Mouse (Mus musculus) midbrain, embryonic 11.5 days (tissue): ENCODE measurements around the gene Ofcc1. TPM values are rescaled to one million over a fixed set of nuclear protein-coding genes. Genes with fewer than 3 reads are reported as not detected.

Experiments used
- ATAC-seq: fragments of 200-750 bp; cut with Nextera tagmentation; 2 replicates; pipeline ENCODE4 v1.8.0; 2017; ENCODE audit warnings: moderate TSS enrichment, moderate library complexity; ENCODE audit not compliant: low FRiP score
- DNase-seq: peaks from one replicate; pipeline ENCODE4 v3.0.0; 2015; ENCODE audit warnings: low spot score; ENCODE audit errors: missing footprints
- H3K27ac ChIP-seq: fragments of 300-500 bp; sonication (generic); 2 replicates; pipeline ENCODE4 v1.5.1; 2014; ENCODE audit warnings: low read depth, low read length
- H3K27me3 ChIP-seq: fragments of 300-500 bp; sonication (generic); 2 replicates; pipeline ENCODE4 v1.6.1; 2014; ENCODE audit warnings: mild to moderate bottlenecking, low read length, moderate library complexity, mixed read lengths; ENCODE audit not compliant: control insufficient read depth, insufficient read depth
- H3K36me3 ChIP-seq: fragments of 300-500 bp; sonication (generic); 2 replicates; pipeline ENCODE4 v1.6.1; 2014; ENCODE audit warnings: mild to moderate bottlenecking, low read length, moderate library complexity, mixed read lengths; ENCODE audit not compliant: control insufficient read depth, insufficient read depth
- H3K4me1 ChIP-seq: fragments of 300-500 bp; sonication (generic); 2 replicates; pipeline ENCODE4 v1.6.1; 2014; ENCODE audit warnings: low read length; ENCODE audit not compliant: control insufficient read depth, insufficient read depth
- H3K4me2 ChIP-seq: fragments of 300-500 bp; sonication (generic); 2 replicates; pipeline ENCODE4 v1.6.1; 2014; ENCODE audit warnings: mild to moderate bottlenecking, moderate library complexity
- H3K4me3 ChIP-seq: fragments of 300-500 bp; sonication (generic); 2 replicates; pipeline ENCODE4 v1.5.1; 2014; ENCODE audit warnings: low read depth, low read length
- H3K9ac ChIP-seq: fragments of 300-500 bp; sonication (generic); 2 replicates; pipeline ENCODE4 v1.6.1; 2014; ENCODE audit warnings: low read length
- H3K9me3 ChIP-seq: fragments of 300-500 bp; sonication (generic); 2 replicates; pipeline ENCODE4 v1.6.1; 2016; ENCODE audit warnings: low read length; ENCODE audit not compliant: control insufficient read depth
- WGBS: fragments of 180-500 bp; shearing (Covaris S2); extraction: QIAGEN DNeasy Blood & Tissue Kit; methylation state at CpG from one replicate; pipeline ENCODE4 v1.1.7; 2014; 5-methylcytosine and 5-hydroxymethylcytosine counted together
- polyA plus RNA-seq: library from polyadenylated mRNA; unstranded; fragments of >200 nt; fragmentation: Nextera tagmentation; extraction: Ambion mirVana; gene quantifications from 2 replicates; pipeline ENCODE4 v1.2.1, GENCODE M21; 2014

Ofcc1 gene
- polyA plus RNA-seq, 1 experiment from 2014 or later: not detected

GRCm38 (mm10) chr13:40320814-40321525 lies 40.3 kb downstream of the Ofcc1 start:
- Histone ChIP-seq H3K36me3 (no peaks in the 10 kb centered on the region), H3K27me3 (no peaks in the 10 kb centered on the region), H3K9me3 (no peaks in the 10 kb centered on the region), H3K9ac (no peak overlapping the region), H3K4me3 (no peak overlapping the region), H3K4me2 (no peak overlapping the region), H3K27ac (no peak overlapping the region), H3K4me1 (no peaks in the 10 kb centered on the region)
- no peak for ATAC-seq
- no peak for DNase-seq
- WGBS: 82% methylated on average over 6 of the region's 6 CpGs

DNA sequence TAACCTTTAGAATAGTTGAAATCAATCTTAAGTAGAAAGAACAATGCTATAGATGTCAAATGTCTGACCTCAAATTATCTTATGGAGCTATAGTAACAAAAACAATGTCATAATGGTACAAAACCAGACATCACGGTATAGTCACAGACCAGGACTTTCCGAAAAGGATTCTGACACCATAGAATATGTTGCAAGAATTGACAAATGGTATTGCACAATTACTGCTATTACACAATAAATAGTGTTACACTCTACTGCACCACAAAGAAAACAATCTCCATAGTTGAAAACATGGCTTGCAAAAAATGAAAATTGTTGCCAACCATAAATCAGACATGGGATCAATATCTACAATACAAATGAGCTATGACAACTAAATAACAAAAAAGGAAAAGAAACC lies 43.5 kb downstream of the Ofcc1 start:
- DNase-seq: no peak
- no peak overlapping the region for H3K27ac ChIP-seq
- H3K4me3 ChIP-seq: no peak overlapping the region
- H3K9me3 ChIP-seq: no peaks in the 10 kb centered on the region
- H3K27me3 ChIP-seq: no peaks in the 10 kb centered on the region
- no peak overlapping the region for H3K4me2 ChIP-seq
- H3K36me3 ChIP-seq: no peaks in the 10 kb centered on the region
- H3K9ac ChIP-seq: no peak overlapping the region
- 89% methylated on average over 2 of the region's 2 CpGs for WGBS
- ATAC-seq: no peak
- no peaks in the 10 kb centered on the region for H3K4me1 ChIP-seq

- DNase-seq (no peak), ATAC-seq (no peak)
- H3K27me3 ChIP-seq: no peaks in the 10 kb centered on the region
- no peak overlapping the region for H3K27ac ChIP-seq
- H3K36me3 ChIP-seq: no peaks in the 10 kb centered on the region
- no peak overlapping the region for H3K4me3 ChIP-seq
- H3K4me1 ChIP-seq: no peaks in the 10 kb centered on the region
- H3K4me2 ChIP-seq: no peak overlapping the region
- H3K9ac ChIP-seq: no peak overlapping the region
- H3K9me3 ChIP-seq: no peaks in the 10 kb centered on the region
- WGBS: 86% methylated on average over 4 of the region's 4 CpGs
Measured at GRCm38 (mm10) chr13:40315158-40315792, 46.0 kb downstream of the Ofcc1 start.

- Histone ChIP-seq H3K4me2 (no peak overlapping the region), H3K27me3 (no peaks in the 10 kb centered on the region), H3K4me1 (no peaks in the 10 kb centered on the region), H3K9ac (no peak overlapping the region), H3K4me3 (no peak overlapping the region), H3K27ac (no peak overlapping the region), H3K36me3 (no peaks in the 10 kb centered on the region), H3K9me3 (no peaks in the 10 kb centered on the region)
- WGBS: 77% methylated on average over 2 of the region's 2 CpGs
- DNase-seq: no peak
- no peak for ATAC-seq
Measured at GRCm38 (mm10) chr13:40292891-40293290, 68.4 kb downstream of the Ofcc1 start.

GRCm38 (mm10) chr13:40290846-40291245 lies 70.4 kb downstream of the Ofcc1 start:
- H3K36me3 ChIP-seq: no peaks in the 10 kb centered on the region

GRCm38 (mm10) chr13:40288650-40289049 lies 72.6 kb downstream of the Ofcc1 start:
- Histone ChIP-seq H3K27me3 (no peaks in the 10 kb centered on the region), H3K9me3 (no peaks in the 10 kb centered on the region), H3K4me1 (no peaks in the 10 kb centered on the region), H3K36me3 (no peaks in the 10 kb centered on the region), H3K4me3 (no peak overlapping the region), H3K9ac (no peak overlapping the region), H3K4me2 (no peak overlapping the region), H3K27ac (no peak overlapping the region)
- ATAC-seq (no peak), DNase-seq (no peak)
- WGBS: 87% methylated on average over 4 of the region's 4 CpGs

More at GRCm38 (mm10) chr13:40290846-40291245, 70.4 kb downstream of the Ofcc1 start:
- Histone ChIP-seq H3K4me3 (no peak overlapping the region), H3K4me1 (no peaks in the 10 kb centered on the region), H3K27me3 (no peaks in the 10 kb centered on the region), H3K9ac (no peak overlapping the region), H3K4me2 (no peak overlapping the region), H3K27ac (no peak overlapping the region), H3K9me3 (no peaks in the 10 kb centered on the region)
- 75% methylated on average over 10 of the region's 10 CpGs for WGBS
- no peak for DNase-seq
- no peak for ATAC-seq

DNA sequence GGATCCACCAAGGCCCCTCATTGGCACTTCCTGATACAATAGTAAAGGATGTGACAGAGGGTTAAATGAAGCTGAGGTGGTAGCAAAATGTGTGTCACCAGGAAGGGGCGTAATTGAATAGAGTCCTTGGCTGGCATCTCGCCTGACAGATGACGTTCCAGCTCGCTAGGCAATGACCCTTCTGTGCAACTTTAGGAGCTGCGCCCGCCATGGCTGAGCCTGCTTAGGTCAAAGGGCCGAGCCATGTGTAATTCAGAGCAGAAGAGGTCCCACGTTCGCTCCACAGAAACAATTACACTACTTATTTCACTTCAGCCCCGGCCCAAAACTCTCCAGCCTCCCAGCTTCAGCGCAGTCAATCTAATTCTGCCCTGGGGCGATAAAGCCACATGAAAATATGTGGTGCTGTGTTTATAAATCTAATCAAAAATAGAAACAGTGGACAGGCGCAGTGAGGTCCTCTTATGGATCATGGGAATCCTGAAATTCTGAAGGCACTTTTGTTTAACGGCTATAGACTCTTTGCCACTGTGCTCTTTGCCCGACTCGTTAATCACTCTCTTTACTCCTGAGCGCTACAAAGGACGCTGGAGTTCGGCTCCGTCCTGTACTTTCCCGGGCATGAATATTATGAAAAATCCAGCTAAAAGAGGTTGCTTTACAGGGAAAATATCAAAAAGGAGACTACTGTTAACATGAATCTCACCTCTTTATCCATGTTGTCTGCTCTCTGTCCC lies 73.8 kb downstream of the Ofcc1 start:
- WGBS: 65% methylated on average over 21 of the region's 21 CpGs
- no peak for DNase-seq
- Histone ChIP-seq H3K4me2 (no peak overlapping the region), H3K36me3 (no peaks in the 10 kb centered on the region), H3K4me1 (no peaks in the 10 kb centered on the region), H3K27ac (no peak overlapping the region), H3K9ac (no peak overlapping the region), H3K9me3 (no peaks in the 10 kb centered on the region), H3K4me3 (no peak overlapping the region), H3K27me3 (no peaks in the 10 kb centered on the region)
- ATAC-seq: no peak

DNA sequence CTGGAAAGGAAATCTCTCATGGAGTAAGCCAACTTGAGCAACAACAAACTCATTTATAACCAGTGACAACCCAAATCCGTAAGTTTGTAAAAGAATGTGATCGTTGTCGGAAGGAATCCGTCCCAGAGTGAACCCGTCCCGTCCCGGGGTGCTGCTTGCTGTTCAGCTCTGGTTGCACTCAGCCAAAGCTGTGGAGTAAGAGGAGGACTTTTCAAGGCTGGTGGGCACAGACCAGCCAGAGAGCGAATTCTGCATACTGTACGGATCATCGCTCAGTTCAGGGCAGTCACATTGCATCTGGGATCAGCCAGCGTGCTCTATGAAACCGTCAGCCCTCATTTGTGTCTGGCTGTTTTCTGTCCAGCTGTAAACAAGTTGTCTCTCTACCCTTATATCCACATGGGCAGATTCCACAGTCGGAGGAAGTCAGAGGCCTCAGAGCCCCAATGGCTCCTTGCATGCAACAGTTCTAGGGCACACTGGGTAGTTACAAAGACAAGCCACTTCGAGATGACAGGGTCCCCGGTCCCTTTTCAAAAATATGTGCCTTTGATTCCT lies 75.9 kb downstream of the Ofcc1 start:
- no peak for ATAC-seq
- Histone ChIP-seq H3K27ac (no peak overlapping the region), H3K9ac (no peak overlapping the region), H3K4me3 (no peak overlapping the region), H3K4me1 (no peaks in the 10 kb centered on the region), H3K36me3 (no peaks in the 10 kb centered on the region), H3K9me3 (no peaks in the 10 kb centered on the region), H3K27me3 (no peaks in the 10 kb centered on the region), H3K4me2 (no peak overlapping the region)
- 87% methylated on average over 15 of the region's 15 CpGs for WGBS
- no peak for DNase-seq

DNA sequence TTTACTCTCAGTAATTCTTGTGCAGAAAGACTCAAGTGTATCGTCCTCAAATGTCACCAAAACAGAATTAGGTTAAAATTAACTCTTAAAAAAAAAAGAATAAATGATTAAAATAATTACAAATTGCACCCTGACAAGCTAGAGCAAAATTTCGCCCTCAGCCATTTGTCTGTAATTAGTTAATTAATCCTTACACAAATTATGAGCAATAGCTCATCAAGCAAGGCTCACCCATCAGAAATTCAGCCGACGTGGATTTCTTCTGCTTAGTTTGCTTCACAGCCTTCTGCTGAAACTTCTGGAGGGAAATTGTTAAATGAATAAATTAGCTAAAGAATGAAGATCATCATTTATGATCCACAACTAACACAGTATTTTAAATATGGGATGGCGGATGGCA lies 80.6 kb downstream of the Ofcc1 start:
- WGBS: 91% methylated on average over 5 of the region's 5 CpGs
- Histone ChIP-seq H3K27me3 (no peaks in the 10 kb centered on the region), H3K27ac (no peak overlapping the region), H3K4me1 (no peaks in the 10 kb centered on the region), H3K9ac (no peak overlapping the region), H3K9me3 (no peaks in the 10 kb centered on the region), H3K4me3 (no peak overlapping the region), H3K36me3 (no peaks in the 10 kb centered on the region), H3K4me2 (no peak overlapping the region)
- DNase-seq (no peak), ATAC-seq (no peak)
